ENCODE assay signal across 30 mouse cellular contexts in the genomic region with DNA sequence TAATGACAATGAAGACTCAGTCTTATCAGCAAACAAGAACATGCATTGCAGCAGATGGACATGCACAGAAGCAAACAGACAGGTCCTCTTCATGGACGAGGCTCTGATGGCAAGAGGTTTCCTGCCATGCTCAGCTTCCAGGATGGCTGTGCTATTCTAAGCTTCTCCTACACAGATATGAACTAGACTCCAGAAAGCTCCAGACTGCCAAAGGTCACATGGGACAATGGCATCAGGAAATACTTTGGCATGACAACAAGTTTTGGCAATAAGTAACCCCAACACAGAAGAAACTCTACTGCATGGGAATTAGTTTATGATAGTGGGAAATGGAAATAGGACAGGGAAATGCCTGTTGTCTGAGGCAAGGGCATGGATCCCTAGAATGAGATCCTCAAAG. TPM values are rescaled to one million over a fixed set of nuclear protein-coding genes. Genes with fewer than 3 reads are reported as not detected.
DNase-seq lines count a peak whose midpoint lies in the region; ATAC-seq and TF ChIP-seq lines count a peak whose summit lies in the region.
"Had no signal": no experiment of that assay in that cellular context is flagged by ENCODE, and none has a peak within 500 bp of the region (broad histone marks: within the 10 kb centered on the region; RNA-seq: fewer than 3 reads in every experiment).

No protein-coding gene starts in this region.

- no peaks in the 10 kb centered on the region for H3K36me3 ChIP-seq in intestine, postnatal 0 days (ENCODE audit: control insufficient read depth, insufficient read depth)
- H3K36me3 ChIP-seq in intestine, embryonic 15.5 days = no peaks in the 10 kb centered on the region
- H3K36me3 ChIP-seq in kidney, embryonic 16.5 days (ENCODE audit: insufficient read depth, low read length) = no peaks in the 10 kb centered on the region
- no peaks in the 10 kb centered on the region for H3K36me3 ChIP-seq in neural tube, embryonic 15.5 days
- H3K36me3 ChIP-seq: embryonic facial prominence, embryonic 13.5 days; forebrain, embryonic 12.5 days; hindbrain, embryonic 10.5 days; hindbrain, embryonic 15.5 days; liver, embryonic 13.5 days; midbrain, embryonic 15.5 days; neural tube, embryonic 12.5 days had no signal

- no peak for TF ChIP-seq CTCF in intestine, postnatal 0 days (IDR thresholded peaks at IDR 0.05; ENCODE audit: low read depth)

- H3K4me1 ChIP-seq in intestine, postnatal 0 days (replicated peaks; ENCODE audit: control insufficient read depth, insufficient read depth, low read length) = no peaks in the 10 kb centered on the region
- H3K4me1 ChIP-seq in intestine, embryonic 15.5 days (replicated peaks) = no peaks in the 10 kb centered on the region
- no peaks in the 10 kb centered on the region for H3K4me1 ChIP-seq in kidney, embryonic 16.5 days (ENCODE audit: insufficient read depth, low read length)
- H3K4me1 ChIP-seq in neural tube, embryonic 15.5 days = no peaks in the 10 kb centered on the region
- H3K4me1 ChIP-seq: embryonic facial prominence, embryonic 13.5 days; forebrain, embryonic 12.5 days; hindbrain, embryonic 10.5 days; hindbrain, embryonic 15.5 days; liver, embryonic 13.5 days; midbrain, embryonic 15.5 days; neural tube, embryonic 12.5 days had no signal

- 29% methylated on average over 1 of the region's 1 CpGs for WGBS in intestine, postnatal 0 days
- 51% methylated on average over 1 of the region's 1 CpGs for WGBS in intestine, embryonic 15.5 days
- whole genome bisulfite sequencing in kidney, embryonic 16.5 days = 75% methylated on average over 1 of the region's 1 CpGs
- 84% methylated on average over 1 of the region's 1 CpGs for WGBS in neural tube, embryonic 15.5 days

- no peaks in the 10 kb centered on the region for H3K9me3 ChIP-seq in intestine, postnatal 0 days (ENCODE audit: control insufficient read depth)
- no peaks in the 10 kb centered on the region for H3K9me3 ChIP-seq in intestine, embryonic 15.5 days
- H3K9me3 ChIP-seq in kidney, embryonic 16.5 days (ENCODE audit: low read length) = no peaks in the 10 kb centered on the region
- no peaks in the 10 kb centered on the region for H3K9me3 ChIP-seq in neural tube, embryonic 15.5 days (replicated peaks)
- H3K9me3 ChIP-seq: embryonic facial prominence, embryonic 13.5 days; forebrain, embryonic 12.5 days; hindbrain, embryonic 10.5 days; hindbrain, embryonic 15.5 days; liver, embryonic 13.5 days; midbrain, embryonic 15.5 days; neural tube, embryonic 12.5 days had no signal

- H3K27ac ChIP-seq in intestine, postnatal 0 days (ENCODE audit: low read depth, low read length) = no peak overlapping the region
- H3K27ac ChIP-seq in intestine, embryonic 15.5 days = no peak overlapping the region
- H3K27ac ChIP-seq in kidney, embryonic 16.5 days (ENCODE audit: low read length) = no peak overlapping the region
- H3K27ac ChIP-seq in neural tube, embryonic 15.5 days (replicated peaks) = no peak overlapping the region
- H3K27ac ChIP-seq: embryonic facial prominence, embryonic 13.5 days; forebrain, embryonic 12.5 days; hindbrain, embryonic 10.5 days; hindbrain, embryonic 15.5 days; liver, embryonic 13.5 days; midbrain, embryonic 15.5 days; neural tube, embryonic 12.5 days had no signal

- peaks cover 3% of the 10 kb centered on the region; the same call in 1 of the 2 replicates for H3K27me3 ChIP-seq in intestine, postnatal 0 days (replicated peaks; ENCODE audit: control insufficient read depth, insufficient read depth, low read length)
- no peaks in the 10 kb centered on the region for H3K27me3 ChIP-seq in intestine, embryonic 15.5 days (replicated peaks)
- H3K27me3 ChIP-seq in kidney, embryonic 16.5 days (ENCODE audit: insufficient read depth, low read length) = no peaks in the 10 kb centered on the region
- H3K27me3 ChIP-seq in neural tube, embryonic 15.5 days (replicated peaks) = no peaks in the 10 kb centered on the region
- H3K27me3 ChIP-seq: embryonic facial prominence, embryonic 13.5 days; forebrain, embryonic 12.5 days; hindbrain, embryonic 15.5 days; liver, embryonic 13.5 days; midbrain, embryonic 15.5 days; neural tube, embryonic 12.5 days had no signal

- ATAC-seq in intestine, postnatal 0 days = peak; percentile 42
- no peak for ATAC-seq in intestine, embryonic 15.5 days
- ATAC-seq in kidney, embryonic 16.5 days (ENCODE audit: low FRiP score, low TSS enrichment) = no peak
- ATAC-seq in neural tube, embryonic 15.5 days (ENCODE audit: low FRiP score) = no peak
- ATAC-seq: CD4-positive, CD25-positive, alpha-beta regulatory T cell, adult 4 months; forebrain, postnatal 0 days; inflammation-experienced regulatory T-cells, adult 6 months; lung, postnatal 0 days; midbrain, embryonic 15.5 days had no signal

- H3K9ac ChIP-seq in intestine, postnatal 0 days (ENCODE audit: low read depth, low read length) = no peak overlapping the region
- no peak overlapping the region for H3K9ac ChIP-seq in intestine, embryonic 15.5 days
- no peak overlapping the region for H3K9ac ChIP-seq in kidney, embryonic 16.5 days (replicated peaks; ENCODE audit: low read length)
- no peak overlapping the region for H3K9ac ChIP-seq in neural tube, embryonic 15.5 days (replicated peaks)
- H3K9ac ChIP-seq: embryonic facial prominence, embryonic 13.5 days; forebrain, embryonic 12.5 days; forebrain, postnatal 0 days; hindbrain, embryonic 15.5 days; liver, embryonic 13.5 days; midbrain, embryonic 15.5 days; neural tube, embryonic 12.5 days had no signal

- no peak overlapping the region for H3K4me2 ChIP-seq in intestine, postnatal 0 days (replicated peaks; ENCODE audit: low read depth)
- no peak overlapping the region for H3K4me2 ChIP-seq in intestine, embryonic 15.5 days (replicated peaks)
- H3K4me2 ChIP-seq in kidney, embryonic 16.5 days (replicated peaks; ENCODE audit: low read depth, low read length) = no peak overlapping the region
- H3K4me2 ChIP-seq in neural tube, embryonic 15.5 days = no peak overlapping the region
- H3K4me2 ChIP-seq: embryonic facial prominence, embryonic 13.5 days; forebrain, embryonic 12.5 days; hindbrain, embryonic 15.5 days; liver, embryonic 13.5 days; midbrain, embryonic 15.5 days; neural tube, embryonic 12.5 days had no signal

- H3K4me3 ChIP-seq in intestine, postnatal 0 days (ENCODE audit: low read depth, low read length) = no peak overlapping the region
- no peak overlapping the region for H3K4me3 ChIP-seq in intestine, embryonic 15.5 days (replicated peaks)
- no peak overlapping the region for H3K4me3 ChIP-seq in kidney, embryonic 16.5 days (ENCODE audit: low read length)
- no peak overlapping the region for H3K4me3 ChIP-seq in neural tube, embryonic 15.5 days (replicated peaks)
- H3K4me3 ChIP-seq: embryonic facial prominence, embryonic 13.5 days; forebrain, embryonic 12.5 days; hindbrain, embryonic 10.5 days; hindbrain, embryonic 15.5 days; liver, embryonic 13.5 days; midbrain, embryonic 15.5 days; neural tube, embryonic 12.5 days had no signal

- peak; percentile 15 to 22 for DNase-seq in kidney, postnatal 36 days
- DNase-seq in neural tube, embryonic 10.5 days (ENCODE audit: extremely low spot score, low spot score) = peak; percentile 1
- no peak for DNase-seq in spleen, postnatal 36 days (ENCODE audit: low spot score in 2 of 2)
- DNase-seq: adrenal gland, postnatal 25 days; cerebellum, adult 11-12 months; cerebellum, adult 9-11 months; forebrain, postnatal 0 days; heart, postnatal 14 days; kidney, postnatal 25 days; left cerebral cortex, postnatal 4 days; liver, embryonic 13.5 days; lung, adult 18-20 months; lung, postnatal 4 days; right cerebral cortex, postnatal 4 days had no signal

RNA-seq across cellular contexts. Expression of gene Serpina3c, which starts 10.4 kb away (rescaled TPM):
- 0.09 TPM in 1 of 2 replicates, not detected in the other for polyA plus RNA-seq in intestine, postnatal 0 days (2015; fragmentation: Nextera tagmentation; extraction: Ambion mirVana)
- not detected in 2 replicates for polyA plus RNA-seq in intestine, embryonic 15.5 days (2015; fragmentation: Nextera tagmentation; extraction: Ambion mirVana)
- polyA plus RNA-seq in kidney, embryonic 16.5 days (2015; fragmentation: Nextera tagmentation; extraction: Ambion mirVana) = not detected in 2 replicates
- polyA plus RNA-seq in neural tube, embryonic 15.5 days (2015; fragmentation: Nextera tagmentation; extraction: Ambion mirVana) = not detected in 2 replicates
- polyA plus RNA-seq: CD4-positive, CD25-positive, alpha-beta regulatory T cell, adult 4 months; embryonic facial prominence, embryonic 13.5 days; forebrain, embryonic 12.5 days; forebrain, postnatal 0 days; heart, embryonic 14.5 days; hindbrain, embryonic 10.5 days; hindbrain, embryonic 15.5 days; inflammation-experienced regulatory T-cells, adult 6 months; liver, embryonic 13.5 days; midbrain, embryonic 15.5 days; neural tube, embryonic 12.5 days had no signal

RNA-seq across cellular contexts. Expression of gene Serpina3b, which starts 15.5 kb away (rescaled TPM):
- polyA plus RNA-seq in intestine, postnatal 0 days (2015; fragmentation: Nextera tagmentation; extraction: Ambion mirVana) = not detected in 2 replicates
- not detected in 2 replicates for polyA plus RNA-seq in intestine, embryonic 15.5 days (2015; fragmentation: Nextera tagmentation; extraction: Ambion mirVana)
- polyA plus RNA-seq in kidney, embryonic 16.5 days (2015; fragmentation: Nextera tagmentation; extraction: Ambion mirVana) = not detected in 2 replicates
- polyA plus RNA-seq in neural tube, embryonic 15.5 days (2015; fragmentation: Nextera tagmentation; extraction: Ambion mirVana) = not detected in 2 replicates
- polyA plus RNA-seq: CD4-positive, CD25-positive, alpha-beta regulatory T cell, adult 4 months; embryonic facial prominence, embryonic 13.5 days; forebrain, embryonic 12.5 days; forebrain, postnatal 0 days; heart, embryonic 14.5 days; hindbrain, embryonic 10.5 days; hindbrain, embryonic 15.5 days; inflammation-experienced regulatory T-cells, adult 6 months; lung, postnatal 0 days; midbrain, embryonic 15.5 days; neural tube, embryonic 12.5 days; thymus, postnatal 0 days had no signal

RNA-seq across cellular contexts. Expression of gene Serpina3a, which starts 30.8 kb away (rescaled TPM):
- 0.09 and 0.21 TPM in 2 replicates for polyA plus RNA-seq in intestine, postnatal 0 days (2015; fragmentation: Nextera tagmentation; extraction: Ambion mirVana)
- not detected in 2 replicates for polyA plus RNA-seq in intestine, embryonic 15.5 days (2015; fragmentation: Nextera tagmentation; extraction: Ambion mirVana)
- polyA plus RNA-seq in kidney, embryonic 16.5 days (2015; fragmentation: Nextera tagmentation; extraction: Ambion mirVana) = not detected in 2 replicates
- polyA plus RNA-seq in neural tube, embryonic 15.5 days (2015; fragmentation: Nextera tagmentation; extraction: Ambion mirVana) = not detected in 2 replicates
- polyA plus RNA-seq: CD4-positive, CD25-positive, alpha-beta regulatory T cell, adult 4 months; embryonic facial prominence, embryonic 13.5 days; forebrain, embryonic 12.5 days; forebrain, postnatal 0 days; heart, embryonic 14.5 days; hindbrain, embryonic 10.5 days; hindbrain, embryonic 15.5 days; inflammation-experienced regulatory T-cells, adult 6 months; liver, embryonic 13.5 days; lung, postnatal 0 days; midbrain, embryonic 15.5 days; neural tube, embryonic 12.5 days; spleen, adult 2 months; thymus, postnatal 0 days had no signal

RNA-seq across cellular contexts. Expression of gene Serpina5, which starts 42.4 kb away (rescaled TPM):
- polyA plus RNA-seq in intestine, postnatal 0 days (2015; fragmentation: Nextera tagmentation; extraction: Ambion mirVana) = 0.18 and 0.24 TPM in 2 replicates
- not detected in 2 replicates for polyA plus RNA-seq in intestine, embryonic 15.5 days (2015; fragmentation: Nextera tagmentation; extraction: Ambion mirVana)
- polyA plus RNA-seq in kidney, embryonic 16.5 days (2015; fragmentation: Nextera tagmentation; extraction: Ambion mirVana) = 0.07 TPM in 1 of 2 replicates, not detected in the other
- polyA plus RNA-seq in neural tube, embryonic 15.5 days (2015; fragmentation: Nextera tagmentation; extraction: Ambion mirVana) = not detected in 2 replicates
- polyA plus RNA-seq: CD4-positive, CD25-positive, alpha-beta regulatory T cell, adult 4 months; embryonic facial prominence, embryonic 13.5 days; forebrain, embryonic 12.5 days; forebrain, postnatal 0 days; heart, embryonic 14.5 days; hindbrain, embryonic 10.5 days; hindbrain, embryonic 15.5 days; inflammation-experienced regulatory T-cells, adult 6 months; lung, postnatal 0 days; midbrain, embryonic 15.5 days; neural tube, embryonic 12.5 days; spleen, adult 2 months; thymus, postnatal 0 days had no signal

Comparison
In these comparisons a context has a peak if more than half of its experiments do, and no peak if none do; other contexts are left out.
1. DNase-seq: peak in kidney, postnatal 36 days (2 of 2) and neural tube, embryonic 10.5 days (single experiment); none in spleen, postnatal 36 days (0 of 2).